Mouse (Mus musculus) bone marrow, adult 2 months (tissue): Measurements from ENCODE around the gene Mccc2.
"Not testable (repeated sequence)": the region's sequence is repeated elsewhere in the genome, so short reads cannot be mapped to it uniquely, and the experiment has no call there.

Experiments
- CTCF ChIP-seq: fragments of 200-500 bp; IDR thresholded peaks from 2 replicates; pipeline ENCODE4 v1.5.1; 2011; ENCODE audit warnings: low read length, control low read depth; ENCODE audit not compliant: control insufficient read depth, insufficient read depth
- POLR2A ChIP-seq: fragments of 200-500 bp; IDR thresholded peaks from 2 replicates; pipeline ENCODE4 v1.6.1; 2011; ENCODE audit warnings: low read depth, mild to moderate bottlenecking, control low read depth, low read length, borderline replicate concordance; ENCODE audit not compliant: control insufficient read depth

- TF ChIP-seq CTCF, POLR2A: not testable (repeated sequence)
Observed at GRCm38 (mm10) chr13:100057738-100058137, 42.3 kb upstream of the Mccc2 start.
